Mouse (Mus musculus) CH12.LX (cell line): Measurements from ENCODE around the gene Spop. TPM values are rescaled to one million over a fixed set of nuclear protein-coding genes. Genes with fewer than 3 reads are reported as not detected.
A peak's percentile ranks its signal among the peaks of the same experiment; 100 is the strongest.

Experiments
- DNase-seq: peaks from one replicate; pipeline ENCODE4 v3.0.0-alpha.2; 2013; ENCODE audit errors: extremely low read depth
- H3K27ac ChIP-seq: 2 replicates; pipeline ENCODE4 v1.5.1; 2012; ENCODE audit warnings: low read depth, mild to moderate bottlenecking, control low read depth, moderate library complexity; ENCODE audit not compliant: insufficient read depth
- H3K27me3 ChIP-seq: replicated peaks from 2 replicates; pipeline ENCODE3; 2012; ENCODE audit warnings: inconsistent platforms
- H3K36me3 ChIP-seq, 2 experiments: replicated peaks in 1 of 2; 2 replicates each; pipeline versions ENCODE3 to v1.6.1; 2012; ENCODE audit warnings: inconsistent platforms in 1 of 2, low read length in 1 of 2, mild to moderate bottlenecking in 1 of 2, mixed read lengths in 1 of 2, moderate library complexity in 1 of 2; ENCODE audit not compliant: control insufficient read depth in 1 of 2, insufficient read depth in 1 of 2
- H3K4me1 ChIP-seq, 2 experiments: 2 replicates each; pipeline ENCODE4 v1.6.1; 2012; ENCODE audit warnings: inconsistent platforms in 1 of 2, moderate library complexity in 1 of 2; ENCODE audit not compliant: insufficient read depth in 2 of 2, control insufficient read depth in 1 of 2
- H3K4me2 ChIP-seq: 2 replicates; pipeline ENCODE4 v1.6.1; 2012; ENCODE audit warnings: low read depth, mild to moderate bottlenecking, control low read depth; ENCODE audit not compliant: poor library complexity, insufficient read depth, severe bottlenecking
- H3K4me3 ChIP-seq, 3 experiments: fragments of 150-350 bp in 1 of 3; sonication (generic) in 1 of 3; replicated peaks in 1 of 3; 2 replicates each; pipeline versions ENCODE3 to v1.5.1; 2011 to 2012; ENCODE audit warnings: low read depth in 2 of 3, low read length in 2 of 3, mild to moderate bottlenecking in 2 of 3, moderate library complexity in 2 of 3, control low read depth in 1 of 3, improper control_type of control experiment in 1 of 3, inconsistent platforms in 1 of 3, mixed read lengths in 1 of 3; ENCODE audit not compliant: poor library complexity in 1 of 3
- H3K79me2 ChIP-seq: replicated peaks from 2 replicates; pipeline ENCODE4 v1.6.1; 2012; ENCODE audit warnings: mild to moderate bottlenecking, moderate library complexity; ENCODE audit not compliant: control insufficient read depth, poor library complexity, insufficient read depth, severe bottlenecking; ENCODE audit errors: extremely low read depth
- H3K9ac ChIP-seq: 2 replicates; pipeline ENCODE4 v1.6.1; 2012; ENCODE audit warnings: low read depth, mild to moderate bottlenecking, control low read depth, moderate library complexity; ENCODE audit not compliant: insufficient read depth
- H3K9me3 ChIP-seq: replicated peaks from 2 replicates; pipeline ENCODE3; 2012; ENCODE audit warnings: low read length, inconsistent platforms, mixed read lengths
- CHD2 ChIP-seq: IDR thresholded peaks from 2 replicates; pipeline ENCODE4 v1.6.1; 2011; ENCODE audit warnings: low read length, improper control_type of control experiment
- CTCF ChIP-seq, 2 experiments: IDR thresholded peaks in 1 of 2; conservative IDR thresholded peaks in 1 of 2; 2 replicates each; pipeline ENCODE4 v1.5.1; 2011 to 2012; ENCODE audit warnings: low read depth in 2 of 2, low read length in 2 of 2, improper control_type of control experiment in 1 of 2, inconsistent platforms in 1 of 2, mild to moderate bottlenecking in 1 of 2, moderate library complexity in 1 of 2
- EP300 ChIP-seq: IDR thresholded peaks from 2 replicates; pipeline ENCODE4 v1.6.1; 2011; ENCODE audit warnings: low read length, improper control_type of control experiment
- GABPA ChIP-seq: IDR thresholded peaks from 2 replicates; pipeline ENCODE4 v1.6.1; 2012; ENCODE audit warnings: low read depth, low read length, improper control_type of control experiment, inconsistent platforms; ENCODE audit not compliant: insufficient replicate concordance
- IRF4 ChIP-seq: IDR thresholded peaks from 2 replicates; pipeline ENCODE4 v1.6.1; 2014; ENCODE audit warnings: low read depth, mild to moderate bottlenecking, inconsistent platforms, low read length, improper control_type of control experiment
- JUN ChIP-seq: IDR thresholded peaks from 2 replicates; pipeline ENCODE4 v1.6.1; 2011; ENCODE audit warnings: low read depth, mild to moderate bottlenecking, low read length, improper control_type of control experiment, moderate library complexity; ENCODE audit not compliant: insufficient read depth
- KAT2A ChIP-seq: IDR thresholded peaks from 2 replicates; pipeline ENCODE4 v1.6.1; 2012; ENCODE audit warnings: low read length, improper control_type of control experiment, inconsistent platforms; ENCODE audit not compliant: insufficient replicate concordance
- MAFK ChIP-seq: IDR thresholded peaks from 2 replicates; pipeline ENCODE4 v1.6.1; 2011; ENCODE audit warnings: low read length, improper control_type of control experiment; ENCODE audit not compliant: insufficient replicate concordance
- MAX ChIP-seq: IDR thresholded peaks from 2 replicates; pipeline ENCODE4 v1.6.1; 2011; ENCODE audit warnings: low read length, improper control_type of control experiment
- NELFE ChIP-seq: IDR thresholded peaks from 2 replicates; pipeline ENCODE4 v1.6.1; 2011; ENCODE audit warnings: low read depth, low read length, improper control_type of control experiment
- NRF1 ChIP-seq: IDR thresholded peaks from 2 replicates; pipeline ENCODE4 v1.6.1; 2014; ENCODE audit warnings: low read depth, mild to moderate bottlenecking, inconsistent platforms, low read length, improper control_type of control experiment, moderate library complexity
- POLR2AphosphoS2 ChIP-seq: IDR thresholded peaks from 2 replicates; pipeline ENCODE4 v1.6.1; 2011; ENCODE audit warnings: low read depth, low read length, improper control_type of control experiment
- SMC3 ChIP-seq: IDR thresholded peaks from 2 replicates; pipeline ENCODE4 v1.6.1; 2011; ENCODE audit warnings: low read depth, low read length, improper control_type of control experiment
- TBP ChIP-seq: conservative IDR thresholded peaks from 2 replicates; pipeline ENCODE4 v1.6.1; 2011; ENCODE audit warnings: low read depth, low read length, improper control_type of control experiment
- USF1 ChIP-seq: IDR thresholded peaks from 2 replicates; pipeline ENCODE4 v1.6.1; 2014; ENCODE audit warnings: low read depth, mild to moderate bottlenecking, inconsistent platforms, low read length, improper control_type of control experiment
- USF2 ChIP-seq: conservative IDR thresholded peaks from 2 replicates; pipeline ENCODE4 v1.6.1; 2011; ENCODE audit warnings: low read depth, low read length, improper control_type of control experiment
- ZNF384 ChIP-seq: IDR thresholded peaks from 2 replicates; pipeline ENCODE4 v1.6.1; 2012; ENCODE audit warnings: low read depth, low read length, improper control_type of control experiment, inconsistent platforms
- dilution Hi-C: fragments of 300-500 bp; cut with MboI; formaldehyde crosslinking; loops from 2 replicates; pipeline ENCODE4 v1.14.3; 2020; ENCODE audit warnings: low sequenced_read_pairs; ENCODE audit not compliant: extremely low pct_unique_long_range_greater_than_20kb, extremely low pct_ligation_motif_present
- in situ Hi-C: fragments of 300-500 bp; cut with MboI; formaldehyde crosslinking; loops from 3 replicates; pipeline ENCODE4 v1.14.3; 2019; ENCODE audit warnings: low sequenced_read_pairs, low pct_ligation_motif_present, low pct_unique_long_range_greater_than_20kb, mixed read lengths
- polyA plus RNA-seq: library from polyadenylated mRNA; unstranded; fragments of >175 nt; gene quantifications from 2 replicates; pipeline ENCODE4 v1.2.1, GENCODE M21; 2012; ENCODE audit warnings: low read depth; ENCODE audit not compliant: insufficient read length
- total RNA-seq, 2 experiments: library from RNA; depleted of rRNA; stranded (reverse); fragments of 300-350 nt in 1 of 2; fragments of >200 nt in 1 of 2; gene quantifications; 2 replicates each; pipeline ENCODE4 v1.2.3; 2012 to 2014

The Spop gene
- total and polyA plus RNA-seq, 3 experiments = 42.7 to 103 (median 51.9) TPM

DNA sequence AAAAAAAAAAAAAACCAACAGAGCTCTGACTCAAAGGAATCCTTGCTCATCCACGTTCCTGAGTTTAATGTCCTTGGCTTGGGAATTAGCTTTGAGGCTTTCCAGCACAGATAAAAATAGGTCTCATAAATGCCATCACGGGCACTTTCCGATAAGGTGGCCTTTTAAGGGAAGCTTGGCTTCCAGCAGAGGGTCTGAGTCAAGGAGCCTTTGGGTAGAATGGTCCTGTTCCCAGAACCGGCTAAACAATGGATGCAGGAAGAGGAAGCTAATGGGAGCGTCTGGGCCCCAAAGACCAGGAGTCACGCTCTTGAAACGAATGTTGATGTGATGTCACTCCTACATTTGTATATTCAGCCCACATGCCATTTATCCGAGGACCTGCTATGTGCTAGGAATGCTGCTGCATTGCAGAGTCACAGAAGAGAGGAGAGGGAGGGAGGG, 11.2 kb upstream of the Spop start:
- Histone ChIP-seq H3K27me3 (peaks cover 46% of the 10 kb centered on the region), H3K4me2 (no peak overlapping the region), H3K4me3 (no peak overlapping the region), H3K79me2 (no peaks in the 10 kb centered on the region), H3K9ac (no peak overlapping the region)
- dilution Hi-C loops (no loop called here), in situ Hi-C loops (no loop called here)
- TF ChIP-seq MAFK (no peak), CTCF (conservative IDR thresholded peaks at IDR 0.05 in 1 of 2, IDR thresholded peaks at IDR 0.05 in 1 of 2; ENCODE audit: low read depth in 2 of 2, low read length in 2 of 2) (no peak), MAX (no peak), ZNF384 (peak; percentile 34; the same call in 1 of the 2 replicates), KAT2A (no peak), IRF4 (no peak), JUN (no peak), EP300 (no peak)
- TF ChIP-seq, all 38 proteins: peak for 1
- Histone ChIP-seq H3K9me3 (no peaks in the 10 kb centered on the region), H3K27ac (no peak overlapping the region), H3K36me3 (no peaks in the 10 kb centered on the region), H3K4me1 (peaks cover 6 to 8% of the 10 kb centered on the region in 2 experiments)
- DNase-seq = no peak

DNA sequence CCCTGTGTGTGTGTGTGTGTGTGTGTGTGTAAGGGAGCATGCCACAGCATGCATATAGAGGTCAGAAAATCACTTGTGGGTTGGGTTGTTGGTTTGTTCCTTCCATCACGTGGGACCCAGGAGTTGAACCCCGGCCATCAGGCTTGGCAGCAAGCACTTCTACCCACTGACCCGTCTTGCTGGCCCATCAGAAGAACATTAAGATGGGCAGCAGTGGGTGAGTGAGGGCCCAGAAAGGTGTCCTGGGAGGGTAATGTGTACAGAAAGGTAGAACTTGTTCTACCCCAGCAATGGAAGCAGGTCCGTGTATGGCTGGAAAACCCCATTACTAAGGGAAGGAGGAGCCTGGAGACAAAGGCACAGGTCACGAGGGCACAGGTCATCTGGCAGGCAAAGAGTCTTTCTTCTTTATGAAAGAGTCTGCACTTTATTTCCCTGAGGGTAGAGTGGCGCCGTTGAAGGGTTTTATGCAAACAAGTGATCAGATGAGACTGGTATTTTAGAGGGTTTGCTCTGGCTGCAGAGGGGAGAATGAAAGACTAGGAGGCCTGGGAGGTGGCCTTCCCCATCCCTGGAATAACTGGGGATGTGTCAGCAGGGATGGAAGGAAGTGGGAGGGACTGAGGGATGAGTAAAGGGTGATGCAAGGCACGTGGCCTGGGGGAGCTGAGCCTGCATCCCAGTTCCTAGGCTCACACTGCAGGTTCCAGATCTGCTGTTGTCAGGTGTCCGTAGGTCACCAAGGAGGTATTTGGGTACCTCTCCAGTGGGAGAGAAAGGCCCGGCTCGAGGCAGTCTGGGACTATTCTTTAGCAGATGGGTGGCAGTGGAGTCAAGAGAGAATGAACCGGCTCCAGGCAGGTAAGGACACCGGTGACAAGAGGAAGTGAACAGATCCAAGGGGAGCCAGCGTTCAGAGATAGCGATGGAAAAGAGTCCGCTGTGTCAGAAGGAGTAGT, 10.2 kb upstream of the Spop start:
- H3K4me3 ChIP-seq = no peak overlapping the region
- H3K27me3 ChIP-seq = peaks cover 49% of the 10 kb centered on the region
- dilution Hi-C loops = no loop called here
- no peaks in the 10 kb centered on the region for H3K79me2 ChIP-seq
- DNase-seq = peak; percentile 18
- TF ChIP-seq USF2 (no peak), USF1 (peak; percentile 20; the same call in 1 of the 2 replicates)
- TF ChIP-seq, all 38 proteins: peak for 1
- no peak overlapping the region for H3K27ac ChIP-seq
- peaks cover 6 to 8% of the 10 kb centered on the region in 2 experiments for H3K4me1 ChIP-seq
- no peaks in the 10 kb centered on the region for H3K9me3 ChIP-seq
- in situ Hi-C loops = no loop called here
- H3K36me3 ChIP-seq = no peaks in the 10 kb centered on the region
- no peak overlapping the region for H3K9ac ChIP-seq
- no peak overlapping the region for H3K4me2 ChIP-seq

DNA sequence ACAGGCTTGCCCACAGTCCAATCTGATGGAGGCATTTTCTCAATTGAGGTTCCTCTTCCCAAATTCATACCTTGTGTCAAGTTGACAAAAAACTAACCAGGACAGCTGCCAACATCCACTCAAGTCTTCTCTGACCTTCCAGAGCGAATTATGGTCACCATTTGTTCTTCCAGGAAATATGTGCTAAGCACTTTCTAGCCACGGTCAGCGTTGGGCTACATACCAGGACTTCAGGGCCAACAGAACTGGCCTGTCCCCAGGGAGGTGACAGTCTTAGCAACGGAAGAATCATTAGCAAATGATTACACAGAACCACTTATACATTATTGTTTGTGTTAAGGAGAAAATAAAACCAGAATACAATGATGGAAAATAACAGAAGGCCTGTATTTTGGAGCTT, 8.1 kb upstream of the Spop start:
- H3K27ac ChIP-seq = no peak overlapping the region
- dilution Hi-C loops = no loop called here
- no peak for TF ChIP-seq CHD2
- no peak for TF ChIP-seq NRF1
- no peak for TF ChIP-seq TBP
- no peak for TF ChIP-seq GABPA
- no peak for TF ChIP-seq SMC3
- no peak for TF ChIP-seq POLR2AphosphoS2
- TF ChIP-seq NELFE = no peak
- TF ChIP-seq ZNF384 = no peak
- H3K9me3 ChIP-seq = no peaks in the 10 kb centered on the region
- peaks cover 41% of the 10 kb centered on the region for H3K27me3 ChIP-seq
- no peak overlapping the region for H3K4me3 ChIP-seq
- no peaks in the 10 kb centered on the region for H3K36me3 ChIP-seq
- H3K9ac ChIP-seq = no peak overlapping the region
- DNase-seq = no peak
- H3K4me2 ChIP-seq = no peak overlapping the region
- peaks cover 8% of the 10 kb centered on the region in 2 experiments for H3K4me1 ChIP-seq
- no peaks in the 10 kb centered on the region for H3K79me2 ChIP-seq
- in situ Hi-C loops = no loop called here
